Mouse (Mus musculus) testis, adult 2 months (tissue): Measurements from ENCODE around the gene Cdk13. TPM values are rescaled to one million over a fixed set of nuclear protein-coding genes. Genes with fewer than 3 reads are reported as not detected.

Source experiments
- H3K27ac ChIP-seq: fragments of 200-500 bp; 2 replicates; pipeline ENCODE4 v1.5.1; 2012; ENCODE audit warnings: low read depth, low read length; ENCODE audit not compliant: control insufficient read depth, insufficient read depth
- H3K27me3 ChIP-seq: fragments of 200-500 bp; 2 replicates; pipeline ENCODE4 v1.6.1; 2012; ENCODE audit warnings: mild to moderate bottlenecking, low read length, moderate library complexity; ENCODE audit not compliant: control insufficient read depth, insufficient read depth
- H3K36me3 ChIP-seq: fragments of 200-500 bp; 2 replicates; pipeline ENCODE4 v1.6.1; 2012; ENCODE audit warnings: mild to moderate bottlenecking, low read length; ENCODE audit not compliant: control insufficient read depth, insufficient read depth
- H3K4me1 ChIP-seq: fragments of 200-500 bp; 2 replicates; pipeline ENCODE4 v1.6.1; 2012; ENCODE audit warnings: low read length; ENCODE audit not compliant: control insufficient read depth, insufficient read depth
- H3K4me3 ChIP-seq: fragments of 200-500 bp; 2 replicates; pipeline ENCODE4 v1.5.1; 2012; ENCODE audit warnings: low read depth, mild to moderate bottlenecking, low read length, moderate library complexity, mixed read lengths; ENCODE audit not compliant: control insufficient read depth
- CTCF ChIP-seq: fragments of 200-500 bp; IDR thresholded peaks from 2 replicates; pipeline ENCODE4 v1.5.1; 2012; ENCODE audit warnings: low read depth, mild to moderate bottlenecking, inconsistent platforms, low read length, moderate library complexity; ENCODE audit not compliant: control insufficient read depth, insufficient read depth, insufficient replicate concordance
- POLR2A ChIP-seq: fragments of 200-500 bp; IDR thresholded peaks from 2 replicates; pipeline ENCODE4 v1.6.1; 2012; ENCODE audit warnings: low read depth, mild to moderate bottlenecking, inconsistent platforms, low read length, moderate library complexity; ENCODE audit not compliant: control insufficient read depth
- polyA plus RNA-seq: library from polyadenylated mRNA; depleted of rRNA; stranded (reverse); fragments of >200 nt; gene quantifications from 2 replicates; pipeline ENCODE4 v1.2.3, GENCODE M21; 2012; rRNA removed

Cdk13 gene
- polyA plus RNA-seq, 1 experiment, result 26.3 TPM

GRCm38 (mm10) chr13:17691436-17691835, 113.5 kb downstream of the Cdk13 start:
- TF ChIP-seq CTCF, result no peak
- TF ChIP-seq POLR2A, result no peak
- H3K4me1 ChIP-seq, result no peaks in the 10 kb centered on the region
- H3K36me3 ChIP-seq, result no peaks in the 10 kb centered on the region
- H3K27me3 ChIP-seq, result no peaks in the 10 kb centered on the region
- H3K27ac ChIP-seq, result no peak overlapping the region
- no peak overlapping the region for H3K4me3 ChIP-seq

GRCm38 (mm10) chr13:17690686-17691085, 114.2 kb downstream of the Cdk13 start:
- no peaks in the 10 kb centered on the region for H3K4me1 ChIP-seq
- H3K27me3 ChIP-seq, result no peaks in the 10 kb centered on the region
- no peak overlapping the region for H3K27ac ChIP-seq
- no peak overlapping the region for H3K4me3 ChIP-seq
- no peak for TF ChIP-seq CTCF
- TF ChIP-seq POLR2A, result no peak
- no peaks in the 10 kb centered on the region for H3K36me3 ChIP-seq

- no peak for TF ChIP-seq POLR2A
- Histone ChIP-seq H3K4me1 (no peaks in the 10 kb centered on the region), H3K4me3 (no peak overlapping the region), H3K36me3 (no peaks in the 10 kb centered on the region), H3K27ac (no peak overlapping the region), H3K27me3 (no peaks in the 10 kb centered on the region)
Measured at GRCm38 (mm10) chr13:17689461-17689860, 115.4 kb downstream of the Cdk13 start.

GRCm38 (mm10) chr13:17671122-17671521, 133.8 kb downstream of the Cdk13 start:
- Histone ChIP-seq H3K27me3 (no peaks in the 10 kb centered on the region), H3K27ac (no peak overlapping the region), H3K4me3 (no peak overlapping the region), H3K4me1 (no peaks in the 10 kb centered on the region), H3K36me3 (no peaks in the 10 kb centered on the region)
- no peak for TF ChIP-seq POLR2A
- no peak for TF ChIP-seq CTCF

- no peak overlapping the region for H3K27ac ChIP-seq
- H3K4me3 ChIP-seq, result no peak overlapping the region
- H3K36me3 ChIP-seq, result no peaks in the 10 kb centered on the region
- no peaks in the 10 kb centered on the region for H3K4me1 ChIP-seq
- TF ChIP-seq POLR2A (no peak), CTCF (no peak)
- no peaks in the 10 kb centered on the region for H3K27me3 ChIP-seq
Measured at GRCm38 (mm10) chr13:17667380-17667779, 137.5 kb downstream of the Cdk13 start.

Other genes with a start within 250 kb of the Cdk13 start
- 15.2 and 16.3 TPM in 2 replicates for gene Mplkip, start 109.9 kb downstream of the Cdk13 start, polyA plus RNA-seq
- 1.2 TPM in 2 replicates for gene Sugct, start 109.5 kb downstream of the Cdk13 start, polyA plus RNA-seq
- 22.2 and 23.2 TPM in 2 replicates for gene Rala, start 139.1 kb upstream of the Cdk13 start, polyA plus RNA-seq
- 18.8 and 18.9 TPM in 2 replicates for gene Yae1d1, start 188.3 kb upstream of the Cdk13 start, polyA plus RNA-seq